Mouse (Mus musculus): Measurements from ENCODE around the gene Mylk.
"Not testable (repeated sequence)": the region's sequence is repeated elsewhere in the genome, so short reads cannot be mapped to it uniquely, and the experiment has no call there.

The Mylk gene

DNA sequence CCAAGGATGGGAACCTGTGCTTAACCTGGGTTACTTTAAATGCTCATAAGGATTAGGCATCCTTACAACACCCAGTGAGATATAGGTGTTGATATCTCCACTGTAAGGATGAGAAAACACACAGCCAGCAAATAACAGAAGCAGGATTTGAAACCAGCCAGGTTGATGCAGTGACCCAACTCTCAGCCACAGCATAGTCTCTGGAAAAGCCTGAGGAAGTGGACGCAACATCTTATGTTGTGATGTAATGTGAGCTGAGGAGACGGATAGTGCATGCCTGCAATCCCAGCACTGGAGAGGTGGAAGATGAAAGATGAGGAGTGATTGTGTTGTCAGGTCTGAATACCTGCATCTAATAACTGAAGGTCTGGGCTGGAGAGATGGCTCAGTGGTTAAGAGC lies 22.4 kb downstream of the Mylk start:
- no peak for DNase-seq (ENCODE audit: extremely low read depth, insufficient read length, low spot score)

DNA sequence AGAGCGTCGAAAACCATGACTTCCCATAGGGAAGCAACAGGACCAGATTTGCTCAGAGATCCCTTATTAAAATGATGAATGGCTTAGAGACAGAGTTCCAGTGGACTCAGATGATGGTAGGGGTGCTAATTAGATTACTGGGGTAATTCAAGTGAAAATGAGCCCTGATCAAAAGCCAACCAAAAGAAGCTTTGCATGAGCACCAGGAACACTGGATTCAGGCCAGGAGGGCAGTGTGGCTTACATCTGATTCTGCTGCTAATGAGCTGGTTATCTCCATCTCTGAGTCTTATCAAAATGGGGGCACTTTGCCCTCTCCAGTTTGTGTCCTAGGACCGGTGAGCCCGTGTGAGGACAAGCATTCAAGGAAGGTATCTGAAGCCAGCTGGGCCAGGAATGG lies 23.4 kb downstream of the Mylk start:
- DNase-seq (ENCODE audit: extremely low read depth, insufficient read length, low spot score), result no peak

DNA sequence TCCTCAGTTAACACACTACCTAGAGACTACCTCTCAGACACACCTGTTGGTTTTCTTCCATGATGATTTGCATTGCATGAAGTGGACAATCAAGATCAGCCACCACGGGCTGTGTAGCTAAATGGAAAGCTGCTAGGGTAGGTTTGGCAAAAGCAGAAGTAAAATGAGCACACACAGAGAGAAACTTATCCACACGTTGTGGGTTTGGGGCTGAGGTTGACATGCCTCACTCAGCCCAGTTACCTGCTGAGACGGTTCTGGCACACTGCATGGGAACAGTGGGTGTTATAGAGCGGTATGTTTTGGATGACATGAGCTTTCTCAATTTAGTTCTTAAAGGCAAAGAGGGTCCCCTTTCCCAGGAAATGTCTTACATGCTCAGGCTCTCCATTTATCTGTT lies 25.1 kb downstream of the Mylk start:
- no peak for DNase-seq (ENCODE audit: extremely low read depth, insufficient read length, low spot score)

DNA sequence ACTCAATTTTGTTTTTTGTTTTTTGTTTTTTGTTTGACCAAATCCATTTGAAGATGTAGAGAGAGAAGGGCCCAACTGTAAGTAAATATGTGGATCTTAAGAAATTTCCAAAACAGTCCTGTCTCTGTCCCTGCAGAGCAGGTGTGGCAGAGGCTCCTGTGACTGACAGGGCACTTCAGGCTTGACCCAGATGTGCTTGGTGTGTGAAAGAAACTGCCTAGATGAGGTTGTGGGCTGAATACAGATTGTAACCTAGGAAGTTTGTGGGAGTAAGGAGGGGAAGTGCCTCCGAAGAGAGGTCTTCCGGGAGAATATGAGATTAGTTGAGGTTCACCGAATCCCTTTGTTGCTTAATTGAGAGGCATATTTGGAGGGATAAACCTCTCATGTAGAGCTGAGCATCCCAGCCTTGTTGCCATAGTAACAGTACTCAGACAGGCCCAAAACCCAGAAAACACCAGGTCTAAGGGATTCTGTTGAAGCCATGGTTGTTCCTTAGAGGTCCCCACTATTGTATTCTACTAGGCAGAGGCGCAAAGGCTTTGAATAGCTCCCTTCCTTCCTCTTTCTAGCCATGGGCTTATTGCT lies 27.5 kb downstream of the Mylk start:
- DNase-seq (ENCODE audit: extremely low read depth, insufficient read length, low spot score), result no peak

DNA sequence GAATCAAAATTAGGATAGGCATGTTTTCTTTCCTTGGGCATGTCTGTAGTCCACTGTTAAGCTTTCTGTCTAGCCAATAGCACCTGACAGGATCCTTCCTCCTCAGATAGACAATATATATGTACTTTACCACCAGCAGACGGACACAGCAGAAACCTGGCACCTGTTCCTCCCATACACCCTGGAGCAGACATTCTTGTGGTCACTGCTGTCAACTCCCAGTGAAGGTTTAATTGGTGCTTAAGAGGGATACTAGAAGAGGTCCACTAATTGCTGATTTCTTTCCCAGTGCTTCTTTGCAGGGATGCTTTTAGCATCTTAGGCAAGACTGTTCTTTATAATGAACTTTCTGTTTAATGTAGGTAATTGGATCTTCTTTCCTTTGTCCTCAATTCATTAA lies 37.4 kb downstream of the Mylk start:
- DNase-seq (ENCODE audit: extremely low read depth, insufficient read length, low spot score), result no peak

DNA sequence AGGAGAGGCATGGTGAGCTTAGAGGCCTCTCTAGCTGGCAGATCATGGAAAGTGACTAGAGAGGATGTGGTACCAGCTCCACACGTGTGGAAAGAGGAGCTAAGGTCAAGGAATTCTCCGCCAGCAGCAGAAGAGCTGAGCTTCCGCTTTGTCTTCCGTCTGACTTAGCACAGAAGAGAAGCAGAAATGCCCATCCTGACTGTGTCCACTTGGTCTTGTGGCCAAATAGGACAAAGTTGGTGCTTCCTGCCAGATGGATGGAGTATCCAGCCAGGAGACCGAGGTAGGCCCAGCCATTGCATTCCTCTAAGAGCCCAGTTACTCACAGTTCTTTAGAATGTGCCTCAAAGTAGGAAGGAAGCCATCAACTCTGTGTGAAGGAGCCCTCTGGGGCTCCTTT lies 38.5 kb downstream of the Mylk start:
- no peak for DNase-seq (ENCODE audit: extremely low read depth, insufficient read length, low spot score)

DNA sequence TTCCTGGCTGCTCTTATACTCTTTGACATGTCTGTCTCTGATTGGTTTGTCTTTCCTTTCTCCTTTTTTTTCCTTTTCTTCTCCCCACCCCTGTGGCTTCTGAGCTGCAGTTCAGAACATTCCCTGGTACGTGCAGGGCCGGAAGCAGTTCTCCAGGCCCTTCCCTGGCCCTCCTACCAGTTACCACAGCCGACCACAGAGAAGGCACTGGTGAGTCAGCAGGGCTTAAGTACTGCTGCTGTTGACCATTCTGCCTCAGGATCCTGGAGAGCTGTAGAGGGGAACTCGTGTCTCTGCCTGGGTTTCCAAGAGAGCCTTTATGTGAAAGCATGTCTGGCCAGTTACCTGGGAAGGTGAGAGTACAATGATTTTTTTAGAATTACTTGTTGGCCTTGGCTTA lies 39.7 kb downstream of the Mylk start:
- peak; percentile 79 for DNase-seq (ENCODE audit: extremely low read depth, insufficient read length, low spot score)

DNA sequence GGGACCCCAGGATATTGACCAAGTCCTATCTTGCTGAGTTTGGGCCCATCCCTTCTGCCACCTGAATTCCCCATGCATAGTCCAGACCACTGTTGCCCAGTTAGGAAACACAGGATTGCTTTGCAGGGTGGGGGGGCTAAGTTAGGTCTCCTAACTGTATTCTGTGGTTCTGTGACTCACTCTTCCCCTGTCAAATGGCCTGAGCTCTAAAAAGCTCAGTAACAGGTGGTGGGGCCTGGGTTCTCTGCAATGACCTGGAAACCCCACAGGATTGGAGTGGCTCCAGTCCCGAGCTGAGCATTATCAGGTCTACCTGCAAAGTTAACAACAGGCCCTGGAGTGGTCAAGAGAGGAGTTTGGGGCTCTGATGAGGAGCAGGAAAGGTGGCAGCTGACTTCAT lies 47.5 kb downstream of the Mylk start:
- DNase-seq (ENCODE audit: extremely low read depth, insufficient read length, low spot score), result no peak

DNA sequence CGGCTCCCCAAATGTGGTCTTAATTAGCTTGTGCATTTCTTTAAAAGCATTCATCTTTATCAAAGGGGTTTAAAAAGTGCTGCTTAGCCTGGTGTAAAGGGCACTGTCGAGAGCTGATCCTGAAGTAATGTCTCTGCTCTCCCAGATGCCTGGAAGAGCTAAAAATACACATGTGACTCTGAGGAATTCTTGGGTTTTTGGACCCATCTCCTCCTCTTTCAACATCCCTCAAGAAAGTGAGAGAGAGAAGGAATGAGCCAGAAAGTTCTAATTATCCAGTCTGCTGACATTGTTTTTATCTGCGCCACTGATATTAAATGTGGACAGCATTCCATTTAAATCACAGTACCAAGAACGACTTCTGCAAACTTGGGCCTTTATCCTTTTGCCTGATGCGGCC lies 48.0 kb downstream of the Mylk start:
- DNase-seq (ENCODE audit: extremely low read depth, insufficient read length, low spot score), result no peak

DNA sequence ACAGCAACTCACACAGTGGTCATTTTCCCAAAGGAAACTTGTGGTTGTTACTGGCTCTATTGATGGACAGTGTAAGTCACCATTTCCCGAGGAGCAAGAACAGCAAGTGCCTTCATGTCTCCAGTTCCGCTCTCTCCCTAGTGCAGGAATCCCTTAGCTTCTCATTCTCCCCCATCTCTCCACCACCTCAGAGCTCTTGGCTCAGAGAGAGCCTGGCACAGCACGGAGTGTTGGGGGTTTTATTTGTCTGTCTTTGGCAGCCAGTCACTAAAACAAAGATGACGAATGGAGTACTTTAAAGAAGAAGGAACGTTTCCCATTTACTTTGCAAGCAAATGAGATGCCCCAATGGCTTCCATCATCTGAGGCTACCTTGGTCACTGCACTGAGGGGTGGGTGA lies 56.2 kb downstream of the Mylk start:
- DNase-seq (ENCODE audit: extremely low read depth, insufficient read length, low spot score), result no peak

DNA sequence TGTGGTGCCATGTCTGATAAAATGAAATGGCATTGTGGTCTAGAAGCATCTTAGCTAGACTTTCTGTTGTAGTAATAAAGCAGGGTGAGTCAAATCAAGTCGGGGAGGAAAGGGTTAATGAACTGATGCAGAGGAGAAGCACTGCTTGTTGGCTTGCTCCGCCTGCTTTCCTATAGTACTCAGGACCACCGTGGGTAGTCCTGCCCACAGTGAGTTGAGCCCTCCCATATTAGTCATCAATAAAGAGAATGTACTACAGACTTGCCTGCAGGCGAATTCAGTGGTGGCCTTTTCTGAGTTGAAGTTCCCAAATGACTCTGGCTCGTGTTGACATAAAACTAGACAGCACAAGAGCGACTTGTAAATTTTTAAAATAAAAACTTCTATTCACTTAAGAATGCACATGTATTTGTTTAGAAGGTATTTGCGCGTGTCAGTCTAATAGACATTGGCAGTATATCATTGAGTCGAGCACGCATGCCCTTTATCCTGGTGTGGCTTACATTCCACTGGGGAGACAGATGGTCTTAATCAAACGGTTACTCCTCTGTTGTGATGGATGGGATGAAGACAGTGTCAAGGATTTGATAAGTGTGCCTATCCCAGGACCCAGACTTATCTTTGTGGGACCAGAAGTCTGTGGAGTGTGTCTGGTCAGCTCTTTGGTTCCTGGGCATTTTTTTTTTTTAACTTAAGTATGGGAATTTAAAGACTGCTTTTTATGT lies 59.4 kb downstream of the Mylk start:
- DNase-seq (ENCODE audit: extremely low read depth, insufficient read length, low spot score), result no peak

DNA sequence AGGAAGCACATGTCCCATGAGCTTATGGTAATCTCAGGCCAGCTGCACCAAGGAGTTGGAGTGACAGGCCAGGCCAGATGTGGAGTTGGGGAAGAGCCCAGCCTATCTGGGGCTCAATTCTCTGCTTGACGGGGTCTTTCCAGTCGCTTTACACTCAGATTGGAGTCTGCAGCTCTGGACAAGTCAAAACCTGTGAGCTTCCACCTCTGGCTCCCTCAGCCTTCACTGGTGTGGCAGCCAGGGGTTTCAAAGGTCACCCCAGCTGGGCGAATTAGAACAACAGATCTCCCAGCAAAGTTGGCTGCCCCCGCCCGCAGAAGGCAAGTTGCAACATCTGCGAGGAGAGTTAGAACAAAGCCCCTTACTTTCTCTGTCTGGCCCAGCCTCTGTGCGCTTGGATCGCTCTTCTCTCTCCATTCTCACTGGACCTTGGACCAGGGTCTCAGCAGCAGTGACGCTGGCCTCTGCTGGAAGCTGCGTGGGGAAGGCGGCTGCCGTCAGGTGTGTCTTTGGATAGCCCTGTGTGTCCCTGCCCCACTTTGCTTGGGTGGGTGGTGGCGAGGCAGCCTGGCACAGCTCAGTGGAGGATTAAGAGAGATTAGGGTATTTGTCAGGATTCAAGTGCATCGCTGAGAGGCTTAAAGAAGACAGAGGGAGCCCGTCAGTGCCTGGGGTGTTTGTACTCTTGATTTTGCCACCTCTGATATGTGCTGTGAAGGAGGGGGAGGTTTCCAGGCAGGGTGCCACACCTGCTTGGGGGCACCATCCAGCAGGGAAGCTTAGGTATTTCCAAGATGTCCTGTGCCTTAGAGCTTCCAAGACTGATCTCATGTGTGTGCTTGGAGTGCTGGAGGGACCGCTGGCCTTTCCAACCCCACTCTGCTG lies 62.1 kb downstream of the Mylk start:
- no peak for DNase-seq (ENCODE audit: extremely low read depth, insufficient read length, low spot score)

DNA sequence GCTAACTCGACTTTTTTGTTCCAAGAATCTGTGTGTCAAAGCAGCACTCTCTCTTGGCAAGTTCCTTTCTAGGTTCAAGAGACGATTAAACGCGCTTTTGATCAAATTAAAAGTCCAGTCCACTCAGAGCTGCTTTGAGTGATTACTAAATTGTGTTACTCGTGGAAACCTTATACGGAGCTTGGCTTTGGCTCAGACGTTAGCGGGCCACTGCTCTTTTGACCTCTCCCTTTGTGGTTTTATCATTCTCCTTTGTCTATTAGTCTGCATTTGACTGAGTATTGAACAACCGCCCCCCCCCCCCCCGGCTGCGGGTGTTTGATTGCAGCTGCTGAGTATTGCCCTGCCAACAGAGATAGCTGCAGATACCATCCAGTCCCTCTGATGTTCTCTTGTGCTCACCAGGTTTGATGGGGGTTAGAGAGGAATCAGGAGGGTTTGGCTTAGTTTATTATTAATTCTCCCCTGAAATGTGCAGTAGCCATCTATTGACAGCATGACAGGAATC lies 62.8 kb downstream of the Mylk start:
- no peak for DNase-seq (ENCODE audit: extremely low read depth, insufficient read length, low spot score)

DNA sequence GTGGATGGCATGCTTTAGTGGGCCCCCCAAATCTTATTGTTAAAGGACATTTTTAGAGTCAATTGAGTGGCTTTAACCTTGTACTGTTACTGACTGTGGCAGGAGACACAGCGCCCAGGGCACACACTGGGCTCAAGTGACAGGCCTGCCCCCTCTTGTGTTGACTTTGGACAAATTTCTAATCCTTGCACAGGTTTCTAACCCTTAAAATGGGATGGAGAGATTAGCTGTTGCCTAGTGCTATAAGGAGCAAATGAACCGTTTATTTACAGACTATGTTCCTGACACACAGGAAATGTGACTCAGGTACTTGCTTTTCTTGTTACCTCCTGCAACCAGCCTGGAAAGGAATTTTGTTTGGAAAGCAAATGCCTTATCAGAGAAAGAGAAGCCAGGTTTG lies 67.2 kb downstream of the Mylk start:
- no peak for DNase-seq (ENCODE audit: extremely low read depth, insufficient read length, low spot score)

DNA sequence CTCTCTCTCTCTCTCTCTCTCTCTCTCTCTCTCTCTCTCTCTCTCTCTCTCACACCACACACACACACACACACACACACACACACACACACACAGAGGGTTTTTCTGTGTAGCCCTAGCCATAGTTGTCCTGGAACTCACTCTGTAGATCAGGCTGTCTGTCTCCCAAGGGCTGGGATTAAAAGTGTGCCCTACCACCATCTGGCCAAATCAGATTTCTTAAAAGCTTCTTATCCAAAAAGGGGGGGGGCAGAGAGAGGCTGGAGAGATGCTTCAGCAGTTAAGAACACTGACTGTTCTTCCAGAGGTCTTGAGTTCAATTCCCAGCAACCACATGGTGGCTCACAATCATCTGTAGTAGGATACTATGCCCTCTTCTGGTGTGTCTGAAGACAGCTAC lies 68.2 kb downstream of the Mylk start:
- not testable (repeated sequence) for DNase-seq (ENCODE audit: extremely low read depth, insufficient read length, low spot score)

DNA sequence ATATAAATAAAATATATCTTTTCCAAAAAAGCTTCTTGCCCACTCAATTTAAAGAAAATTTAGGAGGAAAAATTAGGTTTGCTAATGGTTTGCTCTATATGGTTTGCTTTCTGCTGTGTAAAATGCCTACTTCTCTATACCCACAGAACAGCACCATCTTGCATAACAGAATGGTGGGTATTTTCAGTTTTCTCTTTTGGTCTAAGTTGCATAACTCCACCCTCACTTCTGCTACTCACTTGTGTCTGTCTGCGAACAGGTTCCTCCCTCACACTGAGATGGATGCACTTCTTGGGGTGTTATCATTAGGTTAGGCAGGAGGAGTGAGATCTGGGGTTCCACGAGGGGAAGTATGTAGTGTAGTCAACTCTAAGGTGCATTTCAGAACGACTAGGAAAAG lies 68.6 kb downstream of the Mylk start:
- DNase-seq (ENCODE audit: extremely low read depth, insufficient read length, low spot score), result no peak

DNA sequence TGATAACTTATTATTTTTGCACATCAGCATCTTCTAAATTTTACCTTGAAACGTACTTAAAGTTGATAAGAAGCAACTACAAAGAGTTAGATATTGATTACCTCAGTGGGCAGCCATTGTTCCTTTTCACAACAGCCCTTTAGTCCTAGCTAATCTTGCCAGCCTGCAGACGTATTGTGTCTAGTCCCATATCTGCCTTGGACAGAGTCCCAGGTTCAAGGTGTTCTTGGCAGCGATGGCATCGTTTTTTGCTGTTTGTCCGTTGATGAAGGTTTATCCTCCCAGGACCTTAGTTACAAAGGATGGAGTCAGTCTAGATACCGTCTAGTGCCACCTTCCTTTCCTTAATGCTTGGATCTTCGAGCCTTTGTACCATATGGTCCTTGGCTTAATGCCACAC lies 69.6 kb downstream of the Mylk start:
- DNase-seq (ENCODE audit: extremely low read depth, insufficient read length, low spot score), result no peak

DNA sequence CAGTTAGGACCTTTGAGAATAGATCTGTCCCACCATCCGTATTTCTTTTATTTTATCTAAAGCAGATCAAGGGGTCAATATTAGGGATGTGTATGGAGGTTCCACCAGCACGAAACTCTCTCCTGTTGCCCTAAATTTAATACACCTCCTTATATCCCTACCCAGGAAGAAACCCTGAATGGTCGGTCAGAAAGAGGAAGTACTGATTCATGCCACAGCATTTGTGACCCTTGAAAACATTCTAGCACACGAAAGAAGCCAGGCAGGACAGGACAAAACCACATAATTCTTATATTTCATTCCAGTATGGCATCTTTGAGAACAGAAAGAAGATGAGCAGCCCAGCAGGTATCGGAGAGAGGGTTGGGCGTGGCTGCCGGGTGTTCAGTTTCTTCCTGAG lies 71.5 kb downstream of the Mylk start:
- DNase-seq (ENCODE audit: extremely low read depth, insufficient read length, low spot score), result no peak

DNA sequence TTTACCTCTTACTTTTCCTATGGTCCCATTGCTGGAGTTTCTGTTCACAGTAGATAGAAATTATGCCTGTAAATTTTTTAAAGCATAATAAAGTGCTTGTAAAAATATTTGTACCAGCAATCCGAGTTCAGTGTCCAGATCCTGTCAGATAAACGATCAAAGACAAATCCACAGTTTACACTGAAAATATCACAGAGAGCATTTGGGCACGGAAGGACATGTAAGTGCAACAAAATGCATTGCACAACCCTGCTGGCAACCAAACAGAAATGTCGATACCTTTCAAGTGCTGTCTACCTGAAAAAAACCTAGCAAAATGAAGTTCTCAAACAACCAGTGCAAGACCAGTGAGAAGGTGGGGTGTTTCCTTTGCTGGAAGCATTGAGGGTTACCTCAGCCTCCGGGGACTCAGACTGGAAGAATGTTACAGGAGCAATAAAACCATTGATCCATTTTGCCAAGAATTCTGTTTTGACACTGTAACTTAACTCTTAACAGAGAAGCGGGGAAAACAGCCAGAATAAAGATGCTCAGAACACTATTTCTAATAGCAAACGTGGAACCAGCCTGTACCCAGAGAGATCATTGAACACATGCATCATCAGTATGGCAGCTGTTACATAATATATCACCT lies 80.2 kb downstream of the Mylk start:
- DNase-seq (ENCODE audit: extremely low read depth, insufficient read length, low spot score), result no peak

DNA sequence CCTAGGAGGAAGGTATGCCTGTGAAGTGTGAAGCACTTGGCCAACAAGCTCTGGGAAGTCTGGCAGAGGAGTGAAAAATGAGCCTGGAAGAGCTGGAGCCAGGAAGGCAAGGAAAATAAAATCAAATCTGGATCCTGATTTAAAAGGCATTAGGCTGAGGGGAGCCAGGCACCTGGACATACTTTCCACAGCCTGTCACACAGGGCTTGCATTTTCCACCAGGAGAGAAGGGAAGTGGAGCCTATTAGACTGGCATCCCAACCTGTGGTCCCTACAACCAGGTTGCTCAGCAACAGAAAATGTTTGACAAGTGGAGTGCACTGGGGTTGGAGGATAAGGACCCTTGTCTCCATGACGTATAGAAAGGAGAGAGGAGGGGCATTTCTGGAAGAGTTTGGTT lies 89.5 kb downstream of the Mylk start:
- no peak for DNase-seq (ENCODE audit: extremely low read depth, insufficient read length, low spot score)

DNA sequence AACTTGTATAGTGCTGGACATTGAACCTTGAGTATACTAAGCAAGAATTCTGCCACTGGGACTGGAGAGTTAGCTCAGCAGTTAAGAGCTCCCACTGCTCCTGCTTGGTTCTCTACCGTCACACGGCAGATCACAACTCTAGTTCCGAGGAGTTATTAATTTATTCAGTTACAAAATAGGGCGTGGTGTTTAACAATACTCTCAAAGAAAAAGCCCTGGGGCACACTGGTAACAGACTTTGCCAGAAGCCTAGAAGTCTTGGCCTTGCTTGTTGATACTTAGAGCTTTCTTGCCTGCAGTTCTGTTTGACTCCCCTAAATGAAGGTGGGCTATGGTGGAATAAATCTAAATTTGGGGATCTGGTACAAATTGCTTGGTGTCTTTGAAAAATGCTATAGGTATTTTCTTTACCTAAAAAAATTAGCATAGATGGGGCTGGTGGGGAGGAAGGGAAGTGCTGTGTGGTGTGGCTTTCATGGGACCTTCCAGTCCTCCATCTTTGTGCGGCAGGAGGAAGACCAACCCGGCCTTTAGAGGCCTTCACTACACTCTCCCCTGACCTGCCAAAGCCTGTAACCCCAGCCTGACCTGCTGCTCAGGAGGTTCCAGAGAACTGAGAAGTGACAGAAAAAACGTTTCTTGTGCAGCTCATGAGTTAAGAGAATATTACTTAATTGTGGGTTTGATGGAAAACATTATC lies 94.1 kb downstream of the Mylk start:
- DNase-seq (ENCODE audit: extremely low read depth, insufficient read length, low spot score), result no peak

All from 3134 (cell line).